Mouse (Mus musculus) heart, adult 2 months (tissue): ENCODE measurements around the gene Wdpcp. TPM values are rescaled to one million over a fixed set of nuclear protein-coding genes. Genes with fewer than 3 reads are reported as not detected.

Source experiments
- DNase-seq, 2 experiments: peaks; one replicate each; pipeline ENCODE4 v3.0.0; 2021
- H3K27ac ChIP-seq: fragments of 200-600 bp; 2 replicates; pipeline ENCODE4 v1.8.1; 2022
- H3K27me3 ChIP-seq: fragments of 200-500 bp; 2 replicates; pipeline ENCODE4 v1.6.1; 2012; ENCODE audit warnings: mild to moderate bottlenecking, low read length, inconsistent platforms, mixed read lengths; ENCODE audit not compliant: control insufficient read depth, insufficient read depth
- H3K36me3 ChIP-seq: fragments of 200-500 bp; 2 replicates; pipeline ENCODE4 v1.6.1; 2012; ENCODE audit warnings: low read length, inconsistent platforms; ENCODE audit not compliant: control insufficient read depth, insufficient read depth
- H3K4me1 ChIP-seq: fragments of 200-500 bp; 2 replicates; pipeline ENCODE4 v1.6.1; 2011; ENCODE audit warnings: low read length; ENCODE audit not compliant: control insufficient read depth, insufficient read depth
- H3K4me3 ChIP-seq: fragments of 200-600 bp; 2 replicates; pipeline ENCODE4 v1.8.1; 2022
- H3K79me2 ChIP-seq: fragments of 200-500 bp; replicated peaks from 2 replicates; pipeline ENCODE4 v1.6.1; 2012; ENCODE audit warnings: mild to moderate bottlenecking, inconsistent platforms, low read length, moderate library complexity, mixed read lengths; ENCODE audit not compliant: control insufficient read depth, insufficient read depth
- H3K9ac ChIP-seq: fragments of 200-500 bp; 2 replicates; pipeline ENCODE4 v1.6.1; 2012; ENCODE audit warnings: low read depth, mild to moderate bottlenecking, control low read depth, inconsistent platforms, low read length, mixed read lengths
- CTCF ChIP-seq: fragments of 200-600 bp; IDR thresholded peaks from 2 replicates; pipeline ENCODE4 v1.8.1; 2022; ENCODE audit warnings: antibody characterized with exemption, mild to moderate bottlenecking, moderate library complexity
- EP300 ChIP-seq: fragments of 200-500 bp; IDR thresholded peaks from 2 replicates; pipeline ENCODE4 v1.6.1; 2011; ENCODE audit warnings: low read depth, low read length, control low read depth; ENCODE audit not compliant: insufficient read depth
- POLR2A ChIP-seq: fragments of 200-500 bp; IDR thresholded peaks from 2 replicates; pipeline ENCODE4 v1.6.1; 2011; ENCODE audit warnings: mild to moderate bottlenecking, low read depth, low read length, control low read depth; ENCODE audit not compliant: insufficient read depth
- WGBS: fragments of 180-500 bp; shearing (Covaris S2); methylation state at CpG from one replicate; pipeline ENCODE4 v1.1.7; 2018; 5-methylcytosine and 5-hydroxymethylcytosine counted together
- intact Hi-C: fragments of 180-260 bp; cut with DNase I; formaldehyde crosslinking; loops from one replicate; pipeline ENCODE4 v1.15.1; 2025
- microRNA-seq, 2 experiments: library from miRNA; unstranded; fragments of <30 nt; microRNA quantifications; one replicate each; pipeline ENCODE4 v1.2.0; 2021
- polyA plus RNA-seq: library from polyadenylated mRNA; depleted of rRNA; stranded (reverse); fragments of >200 nt; gene quantifications from 2 replicates; pipeline ENCODE4 v1.2.3, GENCODE M21; 2012; rRNA removed
- total RNA-seq, 2 experiments: library from RNA; stranded (reverse); gene quantifications; 2 replicates each; pipeline ENCODE4 v1.2.3; 2021

Wdpcp gene
- total and polyA plus RNA-seq, 3 experiments = 1.4 to 5.4 (median 4.2) TPM

DNA sequence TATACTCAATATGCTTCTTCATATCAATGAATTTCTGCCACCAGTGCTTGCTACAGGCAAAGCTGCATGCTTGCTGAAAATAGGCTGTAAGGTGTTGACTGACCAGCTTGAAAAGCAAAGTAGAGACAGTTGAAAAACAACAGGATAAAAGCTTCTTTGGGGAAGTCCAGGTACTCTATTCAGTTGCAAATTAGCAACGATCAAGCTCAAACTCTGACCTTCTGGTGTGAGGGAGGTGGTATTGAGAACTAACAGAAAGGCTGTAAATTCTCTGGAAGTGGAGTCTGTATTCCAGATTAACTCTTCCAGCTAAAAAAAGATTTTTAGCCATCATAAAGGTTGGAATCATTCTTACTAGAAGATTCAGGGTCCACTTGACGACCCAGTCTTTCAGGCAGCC is 303.0 kb downstream of the Wdpcp start:
- 81% methylated on average over 2 of the region's 2 CpGs for WGBS
- intact Hi-C loops = no loop called here

DNA sequence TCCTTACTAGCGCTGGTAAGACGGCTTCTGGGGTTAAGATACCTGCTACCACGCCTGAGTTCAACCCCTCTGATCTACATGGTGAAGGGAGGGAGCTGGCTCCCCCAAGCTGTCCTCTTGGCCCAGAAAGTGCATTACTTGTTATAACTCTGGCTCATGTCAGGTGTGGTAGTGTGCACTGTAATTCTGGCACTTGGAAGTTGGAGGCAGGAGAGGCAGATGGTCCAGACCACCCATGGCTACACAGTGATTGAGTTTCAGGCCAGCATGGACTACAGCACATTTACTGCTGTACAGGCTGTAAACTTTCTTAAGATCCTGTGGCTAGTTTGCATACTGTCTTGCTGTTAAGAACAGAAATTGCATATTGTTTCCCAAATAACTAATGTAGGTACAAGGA is 322.7 kb downstream of the Wdpcp start:
- no peak overlapping the region for H3K27ac ChIP-seq
- H3K36me3 ChIP-seq = no peaks in the 10 kb centered on the region
- TF ChIP-seq POLR2A = no peak
- no peaks in the 10 kb centered on the region for H3K79me2 ChIP-seq
- DNase-seq = no peak
- WGBS = 79% methylated on average over 3 of the region's 3 CpGs
- intact Hi-C loops = no loop called here
- no peaks in the 10 kb centered on the region for H3K27me3 ChIP-seq
- H3K9ac ChIP-seq = no peak overlapping the region
- H3K4me1 ChIP-seq = no peaks in the 10 kb centered on the region
- no peak overlapping the region for H3K4me3 ChIP-seq

More for the DNA sequence above, 303.0 kb downstream of the Wdpcp start:
- Histone ChIP-seq H3K79me2 (no peaks in the 10 kb centered on the region), H3K27me3 (no peaks in the 10 kb centered on the region), H3K36me3 (no peaks in the 10 kb centered on the region), H3K27ac (no peak overlapping the region), H3K9ac (no peak overlapping the region), H3K4me3 (no peak overlapping the region), H3K4me1 (no peaks in the 10 kb centered on the region)
- TF ChIP-seq POLR2A = no peak
- TF ChIP-seq CTCF = no peak
- TF ChIP-seq EP300 = no peak
- no peak for DNase-seq

- Histone ChIP-seq H3K27ac (no peak overlapping the region), H3K4me3 (no peak overlapping the region), H3K79me2 (no peaks in the 10 kb centered on the region), H3K36me3 (no peaks in the 10 kb centered on the region), H3K9ac (no peak overlapping the region), H3K4me1 (no peaks in the 10 kb centered on the region), H3K27me3 (no peaks in the 10 kb centered on the region)
- TF ChIP-seq POLR2A (no peak), EP300 (no peak), CTCF (no peak)
- no peak for DNase-seq
- intact Hi-C loops = no loop called here
- 80% methylated on average over 3 of the region's 3 CpGs for WGBS
Measured at GRCm38 (mm10) chr11:21922531-21922930, 350.5 kb downstream of the Wdpcp start.

Small RNA genes within 50 kb of the gene (microRNA-seq; reads per million reads assigned to microRNA genes)
- gene Gm22990 = 0 reads per million in 2 experiments

Other genes with a start within 250 kb of the Wdpcp start
- 100 to 1,000 TPM; 214 to 235 TPM for gene Ugp2, start 201.0 kb upstream of the Wdpcp start, total RNA-seq
- gene Ugp2, start 201.0 kb upstream of the Wdpcp start, polyA plus RNA-seq = 34.0 and 74.8 TPM in 2 replicates
- gene Mdh1, start 132 bp downstream of the Wdpcp start, total RNA-seq = 1,000 to 10,000 TPM; 2,315 to 2,577 TPM
- gene Mdh1, start 132 bp downstream of the Wdpcp start, polyA plus RNA-seq = 1,485 and 2,844 TPM in 2 replicates